Mouse (Mus musculus): ENCODE data around the gene Tango2.
"Not testable (repeated sequence)": the region's sequence is repeated elsewhere in the genome, so short reads cannot be mapped to it uniquely, and the experiment has no call there.

The Tango2 gene

DNA sequence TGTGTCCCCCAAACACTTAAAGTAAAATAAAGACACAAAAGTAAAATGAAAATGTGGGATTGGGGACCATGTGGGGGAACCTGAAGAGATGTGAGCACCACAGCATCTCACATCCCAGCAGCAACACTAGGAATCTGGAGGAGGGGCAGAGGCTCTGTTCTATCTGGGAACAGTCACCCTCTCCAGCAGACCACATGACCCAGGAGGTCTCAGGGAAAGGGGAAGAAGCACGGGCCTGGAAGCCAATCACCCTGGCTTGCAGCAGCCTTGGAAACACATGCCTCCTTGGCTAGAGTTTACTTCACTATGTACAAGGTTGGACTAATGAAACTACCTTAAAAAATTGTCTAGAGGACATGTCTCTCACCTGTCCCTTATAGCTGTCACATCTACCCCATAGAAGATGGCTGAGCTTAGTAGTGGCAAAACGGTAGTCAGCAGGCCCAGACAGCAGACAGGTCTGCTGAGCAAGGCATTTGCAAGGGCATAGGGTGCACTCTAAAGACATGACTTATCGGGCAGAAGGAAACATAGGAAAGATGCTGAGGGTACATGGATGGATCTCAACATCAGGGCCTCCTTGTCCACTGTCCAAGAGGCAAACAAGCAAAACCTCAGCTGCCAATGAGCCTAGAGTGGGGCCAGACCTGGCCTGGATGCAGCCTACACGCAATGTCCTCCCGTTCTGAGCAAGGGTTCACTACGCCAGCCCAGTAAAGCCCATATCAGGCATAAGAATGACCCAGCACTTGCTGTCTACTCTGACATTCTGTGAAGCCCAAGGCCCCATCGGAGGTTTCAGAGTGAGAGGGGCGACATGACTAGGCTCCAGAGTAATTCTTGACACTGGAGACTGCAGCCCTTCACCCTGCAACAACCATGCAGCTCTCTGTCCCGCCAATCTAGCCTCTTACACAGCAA is 5.0 kb downstream of the Tango2 start:
- DNase-seq (ENCODE audit: low read depth): no peak

GRCm38 (mm10) chr16:18342076-18342475 is 5.8 kb downstream of the Tango2 start:
- no peak for DNase-seq (ENCODE audit: low read depth)

- no peak for DNase-seq (ENCODE audit: low read depth)
Observed at GRCm38 (mm10) chr16:18341605-18342004, 6.3 kb downstream of the Tango2 start.

GRCm38 (mm10) chr16:18339866-18340265 is 8.0 kb downstream of the Tango2 start:
- no peak for DNase-seq (ENCODE audit: low read depth)

GRCm38 (mm10) chr16:18337261-18337660 is 10.6 kb downstream of the Tango2 start:
- no peak for DNase-seq (ENCODE audit: low read depth)

GRCm38 (mm10) chr16:18335981-18336380 is 11.9 kb downstream of the Tango2 start:
- no peak for DNase-seq (ENCODE audit: low read depth)

- no peak for DNase-seq (ENCODE audit: low read depth)
Observed at GRCm38 (mm10) chr16:18333976-18334375, 13.9 kb downstream of the Tango2 start.

GRCm38 (mm10) chr16:18328524-18328923 is 19.4 kb downstream of the Tango2 start:
- DNase-seq (ENCODE audit: low read depth): no peak

DNA sequence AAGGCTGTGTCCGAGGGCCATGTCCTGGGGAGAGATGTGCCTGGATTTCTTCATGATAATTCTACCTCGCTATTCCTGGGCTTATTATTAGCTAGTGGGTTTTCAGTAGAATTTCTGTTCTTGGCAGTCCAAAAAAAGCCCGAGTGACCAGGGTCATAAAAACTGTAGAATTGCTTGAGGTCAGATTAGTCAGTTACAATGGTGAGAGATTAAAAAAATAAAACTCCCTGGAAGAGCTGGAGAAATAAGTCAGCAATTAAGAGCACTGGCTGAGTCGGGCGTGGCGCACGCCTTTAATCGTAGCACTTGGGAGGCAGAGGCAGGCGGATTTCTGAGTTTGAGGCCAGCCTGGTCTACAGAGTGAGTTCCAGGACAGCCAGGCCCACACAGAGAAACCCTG is 20.0 kb downstream of the Tango2 start:
- no peak for DNase-seq (ENCODE audit: low read depth)

DNA sequence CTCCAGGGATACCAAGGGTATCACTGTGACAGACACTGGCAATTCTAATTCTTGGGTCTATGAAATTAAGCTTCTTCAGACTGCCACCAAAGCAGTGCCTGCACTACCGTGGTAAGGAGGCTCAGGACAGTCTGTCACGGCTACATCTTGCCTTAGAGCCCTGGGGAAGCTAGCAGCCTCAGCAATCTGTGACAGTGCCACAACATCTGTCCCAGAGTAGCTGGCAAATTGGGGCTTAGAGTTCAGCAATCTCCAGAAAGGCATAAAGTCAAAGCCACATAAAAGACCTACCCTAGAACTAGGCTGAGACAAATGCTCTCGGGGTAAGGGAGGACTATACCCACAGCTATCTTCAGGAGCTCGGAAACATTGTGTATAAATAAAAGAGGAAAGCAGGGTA is 22.2 kb downstream of the Tango2 start:
- no peak for DNase-seq (ENCODE audit: low read depth)

GRCm38 (mm10) chr16:18324031-18324430 is 23.9 kb downstream of the Tango2 start:
- DNase-seq (ENCODE audit: low read depth): no peak

GRCm38 (mm10) chr16:18323460-18323859 is 24.4 kb downstream of the Tango2 start:
- no peak for DNase-seq (ENCODE audit: low read depth)

GRCm38 (mm10) chr16:18321443-18321842 is 26.5 kb downstream of the Tango2 start:
- DNase-seq (ENCODE audit: low read depth): no peak

- no peak for DNase-seq (ENCODE audit: low read depth)
Observed at GRCm38 (mm10) chr16:18318992-18319391, 28.9 kb downstream of the Tango2 start.

- no peak for DNase-seq (ENCODE audit: low read depth)
Observed at GRCm38 (mm10) chr16:18308159-18308558, 39.7 kb downstream of the Tango2 start.

GRCm38 (mm10) chr16:18289614-18290013 is 58.3 kb downstream of the Tango2 start:
- not testable (repeated sequence) for DNase-seq (ENCODE audit: low read depth)

- DNase-seq (ENCODE audit: low read depth): peak; percentile 92
Observed at GRCm38 (mm10) chr16:18289067-18289588, 58.8 kb downstream of the Tango2 start, which contains the start of gene Dgcr8. Dgcr8 (minus strand) TSS chr16:18289246.

DNA sequence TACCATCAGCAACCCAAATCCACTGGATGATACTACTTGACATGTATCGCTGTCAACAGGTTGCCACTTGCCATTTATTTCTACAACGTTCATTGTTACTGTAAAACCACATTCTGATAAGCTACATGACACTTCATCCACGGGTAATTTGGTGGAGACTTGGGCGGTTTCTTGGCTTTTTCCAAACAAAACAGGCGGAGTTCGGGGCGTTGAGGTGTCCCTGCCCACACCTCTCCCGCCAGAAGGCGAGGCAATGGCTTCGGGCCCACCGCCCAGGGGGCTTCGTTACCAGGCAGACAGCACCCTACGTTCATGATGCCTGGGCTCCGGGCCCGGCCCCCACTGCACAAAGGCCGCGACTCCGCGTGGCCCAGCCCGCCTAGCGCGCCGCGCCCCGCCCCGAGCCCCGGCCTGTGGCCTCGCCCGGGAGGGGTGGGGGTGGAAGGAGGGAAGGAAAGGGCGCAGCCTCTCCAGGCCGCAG is 59.3 kb downstream of the Tango2 start:
- peak; percentile 40 for DNase-seq (ENCODE audit: low read depth)

DNA sequence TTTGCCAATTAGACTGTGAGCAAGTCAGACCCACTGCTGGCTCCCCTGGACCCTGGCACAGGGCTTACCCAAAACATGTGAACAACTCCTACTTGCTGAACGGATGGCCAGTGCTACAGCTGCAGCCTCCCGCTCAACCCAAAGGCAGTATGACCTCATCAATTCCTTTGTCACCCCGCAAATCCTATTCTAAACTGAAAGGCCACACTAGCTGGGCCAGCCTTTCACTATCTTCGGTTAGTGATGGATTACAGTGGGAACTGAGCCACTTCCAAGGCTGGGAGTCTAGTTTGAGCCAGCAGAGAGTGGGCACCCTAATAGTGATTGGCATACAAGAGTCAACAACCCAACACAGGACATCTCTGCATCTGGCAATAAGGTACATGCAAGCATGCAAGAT is 59.7 kb downstream of the Tango2 start:
- DNase-seq (ENCODE audit: low read depth): no peak

DNA sequence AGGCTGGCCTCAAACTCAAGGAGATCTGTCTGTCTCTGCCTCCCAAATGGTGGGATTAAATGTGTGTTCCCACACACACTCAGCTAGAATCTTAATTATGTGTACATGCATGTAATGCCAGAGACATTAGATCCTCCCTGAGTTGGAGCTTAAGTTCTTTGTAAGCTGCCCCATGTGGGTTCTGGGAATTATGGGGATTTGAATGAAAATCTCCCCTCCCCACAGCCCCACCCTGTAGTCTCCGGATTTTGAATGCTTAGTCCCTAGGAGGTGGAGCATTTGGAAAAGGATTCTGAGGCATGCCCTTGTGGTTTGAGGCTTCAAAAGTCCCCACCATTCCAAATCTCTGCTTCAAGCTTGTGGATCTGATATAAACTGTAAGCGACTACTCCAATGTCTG is 72.7 kb downstream of the Tango2 start:
- no peak for DNase-seq (ENCODE audit: low read depth)

- no peak for DNase-seq (ENCODE audit: low read depth)
Observed at GRCm38 (mm10) chr16:18268182-18268581, 79.7 kb downstream of the Tango2 start.

GRCm38 (mm10) chr16:18265024-18265423 is 82.9 kb downstream of the Tango2 start:
- DNase-seq (ENCODE audit: low read depth): no peak

DNA sequence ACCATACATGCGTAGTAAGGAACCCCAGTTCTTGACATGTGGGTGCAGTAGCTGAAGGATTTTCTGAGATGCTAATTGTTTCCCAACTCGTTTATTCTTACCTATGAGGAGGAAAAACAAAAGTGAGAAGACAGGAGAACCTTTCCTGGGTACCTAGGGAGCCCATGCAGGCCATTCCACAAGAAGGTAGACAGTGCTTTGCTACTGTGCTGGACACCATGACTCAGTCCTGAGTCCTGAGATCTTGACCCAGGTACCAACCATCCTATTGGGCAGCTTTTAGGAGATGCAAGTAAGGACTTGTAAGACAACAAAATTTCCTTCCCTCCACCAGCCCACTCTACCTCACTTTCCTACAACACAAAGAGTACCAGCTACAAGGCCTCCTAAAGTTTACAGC is 89.7 kb downstream of the Tango2 start, which contains the start of gene Gm49776:
Gm49776 (minus strand) TSS at position 101 of the 400 bp plus-strand sequence.
- no peak for DNase-seq (ENCODE audit: low read depth)
